Mouse (Mus musculus) thymus, postnatal 25 days (tissue): ENCODE measurements at regions not wholly inside any gene's neighbourhood (a gene's known extent, or its start where the extent isn't known, plus 50 kb on each side); places are given as distances from the start of the nearest gene placed in this dataset.

Source experiments
- DNase-seq: peaks from one replicate; pipeline ENCODE4 v3.0.0; 2022

GRCm38 (mm10) chr6:141034824-141035223 is 214.2 kb upstream of the Pde3a start:
- no peak for DNase-seq

GRCm38 (mm10) chr6:141041358-141041757 is 207.7 kb upstream of the Pde3a start:
- no peak for DNase-seq

DNA sequence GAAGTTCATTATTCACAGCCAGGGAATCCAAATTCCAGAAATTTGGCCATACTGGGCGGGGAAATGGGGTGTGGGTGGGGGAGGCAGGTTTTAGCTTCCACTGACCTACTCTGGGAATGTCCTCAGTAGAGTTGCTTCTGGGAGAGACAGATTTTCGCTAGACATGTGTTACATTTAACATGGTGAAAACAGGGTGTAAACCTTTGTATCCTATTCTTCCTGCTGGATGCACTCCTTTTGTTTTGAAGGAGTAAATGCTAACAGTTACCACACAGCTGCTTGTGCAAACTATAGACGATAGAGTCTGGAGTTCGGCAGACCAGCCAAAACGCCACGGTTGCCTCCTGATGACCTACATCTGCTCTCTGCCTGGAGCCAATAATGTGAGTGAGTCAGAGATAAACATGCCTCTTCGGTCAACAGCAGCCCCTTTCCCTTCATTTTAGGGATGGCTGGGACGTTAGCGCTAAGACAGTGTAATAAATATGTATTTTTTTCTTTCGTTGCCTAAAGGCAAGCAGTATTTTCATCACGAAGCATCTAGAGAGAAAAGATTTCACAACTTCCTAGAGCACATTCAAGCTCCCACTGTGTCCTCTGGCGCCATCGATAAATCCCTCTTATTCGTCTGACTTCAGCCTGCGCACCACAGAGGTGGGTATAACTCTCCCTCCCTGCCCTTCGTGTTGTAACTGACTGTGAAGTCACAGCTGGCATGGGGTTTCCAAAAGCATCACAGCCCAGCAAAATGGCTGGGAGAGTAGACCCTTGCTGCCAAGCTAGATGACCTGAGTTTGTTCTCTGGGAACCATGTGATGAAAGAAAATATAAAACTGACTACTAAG is 207.1 kb upstream of the Pde3a start:
- DNase-seq = no peak

DNA sequence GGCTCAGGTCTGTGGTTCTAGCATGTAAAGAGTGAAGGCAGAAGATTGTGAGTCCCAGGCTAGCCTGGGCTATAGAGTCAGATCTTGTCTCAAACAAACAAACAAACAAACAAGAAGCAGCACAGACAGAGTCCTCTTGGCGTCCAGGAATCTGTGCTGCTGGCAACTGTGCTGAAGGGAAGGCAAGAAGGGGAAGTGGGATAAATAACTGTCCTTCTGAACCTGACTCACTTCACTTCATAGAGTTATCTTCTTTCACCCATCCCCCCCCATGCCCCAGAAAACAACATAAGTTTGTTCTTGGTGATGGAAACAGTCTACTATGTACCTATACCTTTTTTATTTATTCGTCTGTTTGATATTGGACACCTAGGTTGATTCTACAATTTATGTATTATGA is 200.8 kb upstream of the Pde3a start:
- DNase-seq = no peak

DNA sequence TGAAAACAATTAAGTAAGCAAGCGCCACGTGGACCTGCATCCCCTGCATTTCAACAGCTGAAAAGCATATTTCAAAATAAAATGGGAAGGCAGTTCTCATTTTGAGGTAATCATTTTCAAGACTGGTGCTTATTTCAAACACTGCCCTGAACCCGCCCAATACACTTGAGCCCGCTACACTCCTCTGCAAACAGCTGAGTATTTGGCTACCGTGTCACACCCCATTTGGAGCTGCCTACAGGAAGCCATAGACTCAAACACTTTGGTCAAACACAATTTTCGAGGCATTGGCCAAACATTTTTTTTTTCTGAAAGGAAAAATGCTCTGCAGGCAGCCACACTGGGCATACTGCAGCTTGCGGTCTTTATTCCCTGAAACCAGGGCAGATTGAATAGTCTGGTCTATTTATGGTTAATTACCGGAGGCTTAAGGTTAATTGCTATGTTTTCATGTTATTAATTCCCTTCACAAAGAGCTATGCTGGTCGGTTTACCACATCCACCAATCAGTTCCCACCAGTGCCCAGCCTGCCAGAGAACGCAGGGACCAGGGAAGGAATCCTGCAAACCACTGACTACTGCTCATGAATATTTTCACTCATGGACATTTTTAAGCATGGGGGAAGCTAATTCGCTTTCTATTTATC is 198.9 kb upstream of the Pde3a start:
- DNase-seq = no peak

GRCm38 (mm10) chr6:141054026-141054425 is 195.0 kb upstream of the Pde3a start:
- DNase-seq = no peak

DNA sequence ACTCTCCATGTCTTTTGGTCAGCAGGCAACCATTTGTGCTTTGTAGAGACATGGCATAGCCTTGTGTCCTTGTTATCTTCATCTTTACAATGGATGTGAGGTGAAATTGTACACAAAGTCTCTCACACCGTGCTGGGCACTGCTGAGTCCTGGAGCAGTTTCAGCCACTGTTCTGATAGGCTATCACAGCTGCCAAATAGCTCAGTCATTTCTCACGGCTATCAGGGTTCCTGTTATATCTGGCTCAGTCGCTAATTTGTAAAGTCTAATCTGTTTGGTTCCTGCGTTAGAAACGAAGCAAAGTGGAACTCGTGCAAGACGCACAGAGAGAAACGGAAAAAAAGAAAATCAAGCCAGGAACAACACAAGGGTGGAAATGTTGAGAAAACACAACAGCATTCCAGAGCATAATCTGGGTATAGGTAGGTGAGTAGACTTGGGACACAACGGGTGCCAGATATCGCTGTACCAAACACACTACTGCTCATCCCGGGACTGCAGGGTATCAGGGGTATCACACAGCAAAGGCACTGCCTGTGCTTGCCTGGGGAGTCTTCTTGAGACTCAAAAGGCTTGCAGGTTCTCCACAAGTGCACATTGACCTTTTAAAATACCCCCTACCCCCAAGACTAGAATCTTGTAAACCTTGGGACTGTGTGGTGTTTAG is 189.7 kb upstream of the Pde3a start:
- no peak for DNase-seq

- DNase-seq = no peak
Observed at GRCm38 (mm10) chr6:141065724-141066123, 183.3 kb upstream of the Pde3a start.

DNA sequence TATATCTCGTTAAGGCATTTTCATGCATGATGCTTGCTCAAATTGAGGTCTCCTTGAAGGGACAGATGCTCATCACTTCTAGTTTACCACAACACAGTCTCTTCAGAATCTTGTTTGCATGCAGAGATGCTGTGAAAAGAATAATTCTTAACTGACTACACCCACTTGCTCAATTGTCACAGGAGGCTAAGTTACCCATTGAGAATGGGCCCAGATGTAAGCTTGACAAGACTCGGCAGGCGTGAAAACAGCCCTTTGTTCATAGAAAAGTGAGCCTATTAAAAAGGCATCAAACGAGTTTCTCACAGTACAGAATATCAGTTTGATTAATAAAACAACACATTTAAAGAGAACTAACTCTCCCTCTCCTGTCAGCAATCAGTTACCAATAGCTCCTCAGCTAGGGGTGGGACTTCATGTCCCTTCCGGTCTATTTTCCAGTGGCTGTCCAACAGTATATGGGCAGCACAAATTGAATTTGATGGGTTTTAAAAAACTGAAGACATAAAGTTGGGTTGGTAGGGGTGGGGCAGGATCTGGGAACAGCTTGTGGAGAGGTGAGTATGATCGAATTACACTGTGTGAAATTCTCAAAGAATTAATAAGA is 180.1 kb upstream of the Pde3a start:
- DNase-seq = no peak

GRCm38 (mm10) chr6:141069896-141070295 is 179.2 kb upstream of the Pde3a start:
- DNase-seq = no peak

GRCm38 (mm10) chr6:141071507-141071906 is 177.6 kb upstream of the Pde3a start:
- DNase-seq = no peak

DNA sequence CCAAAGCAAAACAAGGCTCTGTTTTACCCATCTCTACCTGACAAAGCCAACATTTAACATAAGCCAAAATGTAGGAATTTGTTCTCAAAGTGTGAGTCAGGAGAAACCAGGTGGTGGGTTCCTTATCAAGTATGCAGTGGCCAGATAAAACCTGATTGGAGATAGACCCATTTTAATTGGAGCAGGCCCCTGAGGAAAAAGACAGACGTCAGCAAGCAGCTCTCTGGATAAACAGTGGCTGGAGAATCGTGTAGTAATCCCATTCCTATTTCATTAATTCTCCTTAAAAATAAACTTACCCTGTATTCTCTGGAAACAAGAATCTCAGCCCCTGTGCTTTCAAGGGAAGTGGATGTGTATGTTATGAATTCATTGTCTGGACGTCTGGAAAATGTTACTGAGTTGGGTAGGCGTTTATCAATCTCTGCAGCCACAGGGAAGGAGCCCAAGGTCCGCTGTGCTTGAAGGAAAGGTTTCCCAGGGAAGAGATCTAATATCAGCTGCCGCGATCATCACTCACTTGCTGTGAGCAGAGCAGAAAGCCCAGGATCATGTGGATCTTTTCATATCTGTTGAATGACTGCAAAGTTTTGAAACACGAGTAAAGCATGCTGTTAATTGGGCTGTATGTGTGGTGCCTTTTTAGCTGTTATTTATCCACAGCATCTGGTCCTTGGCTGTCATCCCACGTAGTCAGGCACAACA is 157.8 kb upstream of the Pde3a start:
- DNase-seq = no peak

DNA sequence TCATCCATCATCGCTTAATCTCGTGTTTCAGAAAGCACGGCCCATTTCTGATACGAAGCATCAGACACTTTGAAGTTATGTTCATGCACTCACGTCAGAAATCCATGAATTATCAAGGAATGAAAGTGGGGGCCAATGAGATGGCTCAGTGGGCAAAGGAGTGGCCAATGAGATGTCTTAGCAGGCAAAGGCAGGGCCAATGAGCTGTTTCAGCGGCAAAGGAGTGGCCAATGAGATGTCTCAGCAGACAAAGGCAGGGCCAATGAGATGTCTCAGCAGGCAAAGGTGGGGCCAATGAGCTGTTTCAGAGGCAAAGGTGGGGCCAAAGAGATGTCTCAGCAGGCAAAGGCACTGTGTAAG is 157.3 kb upstream of the Pde3a start:
- no peak for DNase-seq

DNA sequence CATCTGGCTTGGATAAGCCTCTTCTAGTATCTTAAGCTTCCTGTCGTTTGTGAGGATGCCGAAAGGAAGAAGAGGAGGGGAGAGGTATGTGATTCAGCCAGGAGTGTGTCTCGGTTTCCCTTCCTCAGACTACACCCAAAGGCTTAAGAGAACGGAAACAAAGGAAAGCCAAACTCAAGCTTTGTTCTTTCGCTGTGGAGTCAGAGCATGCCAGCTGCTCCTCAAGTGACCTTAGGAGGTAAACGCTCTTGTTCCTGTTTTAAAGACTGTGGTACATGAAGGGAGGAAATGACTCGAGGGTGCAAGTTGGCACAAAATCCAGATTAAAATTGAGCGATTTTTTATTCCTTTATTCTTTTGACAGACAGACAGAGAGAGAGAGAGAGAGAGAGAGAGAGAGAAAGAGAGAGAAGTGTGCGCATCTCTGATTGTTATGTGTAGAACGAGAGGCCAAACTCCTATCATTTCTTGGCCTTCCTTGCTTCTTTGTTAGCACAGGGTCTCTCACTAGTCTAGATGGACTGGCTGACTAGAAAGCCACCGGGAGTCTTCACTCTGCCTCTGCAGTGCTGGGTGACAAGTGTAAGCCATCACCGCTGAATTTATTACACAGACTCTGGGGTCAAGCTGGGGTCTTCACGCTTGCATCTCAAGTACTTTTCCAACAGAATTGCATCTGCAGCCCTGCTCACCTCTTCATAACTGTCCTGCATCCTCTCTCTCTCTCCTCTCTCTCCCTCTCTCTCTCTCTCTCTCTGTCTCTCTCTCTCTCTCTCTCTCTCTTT is 151.5 kb upstream of the Pde3a start:
- no peak for DNase-seq

DNA sequence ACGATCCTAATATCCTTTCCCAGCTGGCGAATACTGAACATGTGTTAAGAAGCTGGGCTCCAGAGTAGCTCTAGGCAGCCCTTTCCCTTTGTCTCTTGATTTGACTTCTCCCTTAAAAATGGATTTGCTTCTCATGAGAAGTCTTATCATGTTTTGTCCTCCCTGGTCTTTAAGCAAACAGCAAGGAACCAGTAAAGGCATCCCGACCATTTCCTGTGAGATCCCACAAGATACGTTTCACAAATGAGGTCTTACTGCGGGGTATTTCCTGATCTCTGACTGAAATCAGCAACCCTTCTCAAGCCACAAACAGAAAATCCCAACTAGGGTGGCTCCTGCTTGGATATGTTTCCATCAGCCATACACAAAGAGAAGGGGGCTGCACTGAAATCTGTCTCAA is 130.8 kb upstream of the Pde3a start:
- no peak for DNase-seq

DNA sequence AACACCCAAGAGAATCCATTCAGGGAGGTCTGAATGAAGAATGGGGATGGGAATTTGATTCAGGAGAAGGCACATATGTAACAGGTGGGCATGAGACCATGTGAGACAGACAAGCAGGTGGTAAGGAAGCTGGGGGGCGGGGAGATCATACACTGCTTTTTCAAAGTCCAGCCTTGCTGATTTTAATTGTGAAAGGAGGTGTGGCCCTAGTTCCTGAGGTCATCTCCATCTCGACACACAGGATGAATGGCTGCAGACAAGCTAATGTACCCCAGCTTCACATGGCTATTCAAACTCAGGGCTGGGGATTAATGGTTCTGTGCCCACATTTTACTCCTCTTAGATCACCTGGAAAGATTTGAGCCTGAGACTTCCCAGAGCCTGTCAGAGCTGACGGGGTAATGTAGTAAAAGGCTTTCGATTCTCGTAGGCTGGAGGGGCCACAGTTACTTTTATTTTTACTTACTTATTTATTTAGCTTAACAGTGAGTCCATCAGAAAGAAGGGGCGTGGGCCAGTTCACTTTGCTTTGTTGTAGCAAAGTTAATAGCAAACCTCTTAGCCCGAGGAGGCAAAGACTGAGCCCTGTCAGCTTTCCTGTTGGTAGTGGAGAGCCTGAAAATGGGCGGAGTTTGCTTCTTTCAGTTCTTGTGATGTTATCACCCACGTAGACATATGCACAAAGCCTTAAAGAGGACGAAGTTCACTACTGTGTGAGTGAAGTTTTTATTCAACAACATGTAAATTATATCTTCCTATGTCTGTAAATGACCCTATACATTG is 122.3 kb upstream of the Pde3a start:
- DNase-seq = no peak

DNA sequence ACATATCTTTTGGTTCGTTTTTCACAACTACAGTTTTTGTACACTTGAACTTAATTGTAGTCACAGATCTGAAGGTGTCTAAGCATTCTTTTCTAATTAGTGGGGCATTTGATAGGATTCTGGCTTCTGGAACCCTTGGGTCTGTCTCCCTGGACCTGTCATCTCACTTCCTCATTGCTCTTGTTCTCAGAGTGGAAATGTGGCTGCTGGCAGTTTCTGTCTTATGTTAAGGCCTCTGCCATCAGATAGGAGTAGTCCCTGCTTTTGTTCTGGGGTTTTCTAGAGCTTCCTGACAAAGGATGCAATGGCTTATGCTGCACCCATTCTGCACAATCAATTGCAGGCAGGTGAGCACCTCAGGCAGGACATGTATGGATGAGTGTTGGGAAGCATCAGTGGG is 119.5 kb upstream of the Pde3a start:
- DNase-seq = no peak

- DNase-seq = no peak
Observed at GRCm38 (mm10) chr6:141134176-141134575, 114.9 kb upstream of the Pde3a start.

- no peak for DNase-seq
Observed at GRCm38 (mm10) chr6:141136664-141137375, 112.2 kb upstream of the Pde3a start.

GRCm38 (mm10) chr6:141141016-141141415 is 108.1 kb upstream of the Pde3a start:
- DNase-seq = no peak
